Mouse (Mus musculus) hematopoietic stem cell, adult 5-6 weeks (primary cell): ENCODE data around the gene Magi2. TPM values are rescaled to one million over a fixed set of nuclear protein-coding genes. Genes with fewer than 3 reads are reported as not detected.

ENCODE experiments used
- ATAC-seq, 2 experiments: fragments of 125-278 bp in 1 of 2; replicated peaks in 1 of 2; 2 replicates each; pipeline ENCODE4 v1.8.0; 2016 to 2017; ENCODE audit warnings: inconsistent platforms in 2 of 2, mild to moderate bottlenecking in 2 of 2, moderate number of reproducible peaks in 2 of 2, low read depth in 1 of 2, moderate TSS enrichment in 1 of 2; ENCODE audit not compliant: low FRiP score in 2 of 2, poor library complexity in 2 of 2, severe bottlenecking in 2 of 2, insufficient read depth in 1 of 2, low TSS enrichment in 1 of 2
- total RNA-seq: library from RNA; stranded (forward); fragments of 172-1452, 232-1000 nt; gene quantifications from 2 replicates; pipeline ENCODE4 v1.2.3, GENCODE M21; 2017

The Magi2 gene
- total RNA-seq, 1 experiment from 2014 or later = 1.8 TPM

DNA sequence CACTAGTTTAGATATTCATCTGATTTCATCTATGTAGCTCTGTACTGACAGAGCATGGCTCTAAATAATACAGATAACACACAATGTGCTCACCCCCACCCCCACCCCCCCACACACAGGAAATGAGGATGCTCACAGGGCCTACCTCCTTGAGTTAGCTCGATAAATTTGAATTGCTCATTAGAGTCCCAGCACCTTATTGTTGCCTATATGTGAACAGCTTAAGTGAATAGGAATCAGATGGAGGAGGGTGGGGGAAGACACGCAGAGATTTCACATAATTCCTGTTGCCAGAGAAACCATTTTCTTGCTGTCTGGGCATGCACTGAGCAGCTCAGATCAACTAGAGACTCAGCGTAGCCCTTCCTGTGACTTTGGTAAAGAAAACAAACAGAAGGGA lies 755.2 kb downstream of the Magi2 start:
- ATAC-seq = no peak

GRCm38 (mm10) chr5:19999486-19999885 lies 772.6 kb downstream of the Magi2 start:
- no peak for ATAC-seq

GRCm38 (mm10) chr5:19999912-20000311 lies 773.1 kb downstream of the Magi2 start:
- ATAC-seq = no peak

DNA sequence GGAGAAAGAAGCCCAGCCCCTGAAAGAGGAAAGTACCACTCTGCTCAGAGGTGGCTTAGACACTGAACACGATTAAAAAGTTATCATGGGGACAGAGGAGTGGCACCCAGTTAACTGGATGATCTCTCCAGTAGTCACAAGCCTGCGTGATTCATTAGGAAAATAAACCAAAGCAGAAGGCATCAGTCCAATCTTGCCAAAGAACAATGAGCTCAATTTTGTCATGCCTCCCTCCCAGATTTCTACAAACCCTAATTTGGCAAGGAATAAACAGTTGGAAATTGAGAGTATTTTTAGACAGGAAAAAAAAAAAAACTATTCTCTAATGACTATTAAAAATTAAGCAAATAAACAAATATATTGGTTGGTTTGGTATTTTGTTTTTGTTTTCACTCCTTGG lies 779.8 kb downstream of the Magi2 start:
- no peak for ATAC-seq

DNA sequence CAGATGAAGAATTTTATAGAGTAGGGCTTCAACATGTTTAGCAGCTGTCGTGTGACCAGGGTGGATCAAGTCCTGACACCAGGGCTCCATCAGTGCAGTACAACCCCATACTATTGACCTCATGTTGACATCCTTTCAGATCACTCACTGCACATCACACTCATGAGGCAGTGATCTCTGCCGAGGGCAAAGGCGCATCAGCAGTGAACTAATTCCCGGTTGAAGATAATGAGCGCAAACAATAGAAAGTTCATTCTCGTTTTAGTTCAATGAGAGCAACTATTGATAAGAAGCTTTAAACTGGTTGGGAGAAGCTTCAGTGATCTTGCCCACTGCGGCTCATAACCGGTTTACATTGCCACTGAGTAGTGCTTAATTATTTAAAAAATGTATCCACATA lies 780.4 kb downstream of the Magi2 start:
- no peak for ATAC-seq

DNA sequence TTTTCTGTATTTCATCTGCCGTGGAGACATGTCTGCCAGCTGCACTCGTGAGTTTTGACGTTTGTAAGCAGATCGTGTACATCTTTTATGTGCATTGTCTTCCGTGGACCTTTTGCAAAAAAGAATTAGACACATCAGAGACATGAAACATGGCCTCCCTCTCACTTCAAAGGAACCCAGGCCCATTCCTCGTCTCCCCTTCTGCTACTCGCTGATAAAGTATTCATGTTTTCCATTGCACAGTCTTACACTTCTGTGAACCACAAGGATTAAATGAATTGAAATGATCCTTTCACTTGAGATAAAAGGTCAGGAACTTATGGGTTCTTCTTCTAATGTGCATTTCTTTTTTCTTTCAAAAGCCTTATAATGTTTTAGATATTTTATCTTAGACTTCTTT lies 783.4 kb downstream of the Magi2 start:
- no peak for ATAC-seq

DNA sequence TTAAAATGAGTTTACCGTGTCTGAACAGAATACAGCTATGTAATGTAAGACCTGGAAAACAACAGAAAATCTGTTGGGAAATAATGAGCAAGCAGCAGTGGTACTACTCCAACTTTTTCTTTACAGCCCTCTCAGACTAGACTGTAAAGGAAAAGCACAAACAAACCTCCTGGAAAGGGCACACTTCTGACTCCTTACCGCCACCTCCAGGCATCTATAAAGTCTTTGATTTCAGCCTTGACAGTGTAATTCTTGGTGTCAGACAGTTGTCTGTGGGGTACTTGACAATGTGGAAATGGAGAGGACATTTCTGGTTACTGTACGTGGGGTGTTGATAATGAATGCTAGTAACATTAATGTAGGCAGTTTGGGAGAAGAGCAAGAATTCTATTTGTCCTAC lies 791.2 kb downstream of the Magi2 start:
- ATAC-seq = no peak

- ATAC-seq = no peak
Measured at GRCm38 (mm10) chr5:20046649-20047048, 819.8 kb downstream of the Magi2 start.

DNA sequence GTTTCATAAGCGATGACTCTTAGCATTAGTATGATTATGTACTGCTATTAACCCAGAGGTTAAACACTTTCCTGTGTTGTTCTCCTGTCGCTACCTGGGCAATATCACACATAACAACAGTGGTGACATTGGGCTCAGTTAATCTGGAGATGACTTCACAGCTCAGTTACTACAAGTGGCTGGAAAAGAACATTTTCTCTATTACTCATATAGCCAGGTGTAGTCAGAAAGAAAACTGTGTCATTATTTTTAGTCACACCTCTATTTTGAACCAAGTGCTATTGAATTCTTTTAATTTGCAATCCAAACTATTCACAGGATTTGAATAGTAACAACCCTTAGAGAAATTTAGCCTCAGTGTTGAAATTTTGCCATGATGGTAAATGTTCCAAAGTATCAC lies 821.5 kb downstream of the Magi2 start:
- ATAC-seq = no peak

DNA sequence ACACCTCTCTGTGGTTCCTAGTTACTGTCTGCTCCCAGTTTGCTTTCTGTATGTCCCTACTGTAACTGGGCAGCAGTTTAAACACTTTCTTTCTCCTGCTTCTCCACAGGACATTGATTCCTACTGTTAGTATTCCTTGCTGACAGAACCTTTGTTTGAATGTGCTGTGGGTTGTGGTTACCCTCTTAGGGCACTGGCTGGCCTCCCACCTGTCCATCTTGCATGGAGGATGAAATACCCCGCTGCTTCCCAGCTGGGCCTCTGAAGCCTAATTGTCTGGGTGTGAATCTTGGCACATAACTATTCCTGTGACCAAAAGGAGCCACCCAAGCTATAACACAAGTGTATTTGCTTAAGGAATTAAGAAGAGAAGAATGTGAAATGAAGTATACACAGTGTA lies 823.4 kb downstream of the Magi2 start:
- peak in 1 of 2 experiments; percentile 42; a peak in 1 of 4 replicates for ATAC-seq

DNA sequence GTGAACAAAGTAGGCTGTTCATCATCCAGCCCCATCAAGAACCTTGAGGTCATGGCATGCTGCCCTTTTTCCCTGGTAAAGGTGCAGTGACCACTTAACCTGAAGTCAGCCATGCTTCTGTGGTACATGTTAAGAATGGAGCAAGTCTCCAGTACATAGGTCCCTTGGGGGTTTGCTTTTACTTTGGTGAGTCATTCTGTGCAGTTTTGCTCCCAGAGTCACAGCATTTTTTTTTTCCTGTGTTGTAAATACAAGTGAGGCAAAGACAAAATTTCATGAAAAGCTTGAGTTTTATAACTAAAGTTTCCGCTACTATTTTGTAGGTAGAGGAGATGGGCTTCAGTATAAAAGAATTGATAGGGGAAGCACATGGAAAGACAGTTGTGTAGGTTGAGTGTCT lies 828.2 kb downstream of the Magi2 start:
- ATAC-seq = no peak

GRCm38 (mm10) chr5:20056074-20056842 lies 829.4 kb downstream of the Magi2 start:
- ATAC-seq = no peak

DNA sequence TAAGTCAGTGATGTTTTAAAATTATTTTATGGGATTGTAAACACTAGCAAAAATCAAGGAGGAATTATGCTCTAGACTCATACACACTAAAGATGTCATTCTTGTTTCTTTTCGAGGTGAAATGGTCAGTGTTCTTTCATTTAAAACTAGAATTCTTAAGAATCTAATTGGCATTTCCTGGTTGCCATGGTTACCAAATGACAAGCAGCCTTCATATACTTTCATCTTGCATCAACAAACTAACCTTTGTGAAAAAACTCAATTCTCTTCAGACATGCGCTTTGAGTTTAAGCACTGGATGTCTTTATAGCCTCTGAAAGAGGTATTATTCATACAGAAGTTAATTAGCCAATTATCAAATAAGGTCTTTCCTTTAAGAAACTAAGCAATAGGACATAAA lies 830.0 kb downstream of the Magi2 start:
- ATAC-seq = no peak

GRCm38 (mm10) chr5:20062011-20062410 lies 835.2 kb downstream of the Magi2 start:
- no peak for ATAC-seq

DNA sequence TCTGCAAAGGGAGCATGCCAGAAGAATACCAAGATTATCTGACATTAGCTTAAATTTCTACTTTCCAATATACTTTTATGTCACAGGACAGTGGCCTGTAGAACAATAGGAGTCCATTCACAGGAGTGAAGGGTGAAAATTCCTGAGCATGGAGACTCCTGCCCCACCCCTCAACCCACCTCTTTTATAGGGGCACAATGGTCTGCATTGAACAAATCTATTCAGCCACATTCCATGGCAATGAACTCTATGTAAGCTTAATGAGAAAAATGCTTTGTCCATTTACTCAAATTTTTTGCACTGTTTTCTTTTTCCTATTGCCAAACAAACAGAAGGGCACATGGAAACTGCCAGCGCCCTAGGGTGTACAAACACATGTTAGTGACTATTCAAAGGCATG lies 838.2 kb downstream of the Magi2 start:
- ATAC-seq = no peak

DNA sequence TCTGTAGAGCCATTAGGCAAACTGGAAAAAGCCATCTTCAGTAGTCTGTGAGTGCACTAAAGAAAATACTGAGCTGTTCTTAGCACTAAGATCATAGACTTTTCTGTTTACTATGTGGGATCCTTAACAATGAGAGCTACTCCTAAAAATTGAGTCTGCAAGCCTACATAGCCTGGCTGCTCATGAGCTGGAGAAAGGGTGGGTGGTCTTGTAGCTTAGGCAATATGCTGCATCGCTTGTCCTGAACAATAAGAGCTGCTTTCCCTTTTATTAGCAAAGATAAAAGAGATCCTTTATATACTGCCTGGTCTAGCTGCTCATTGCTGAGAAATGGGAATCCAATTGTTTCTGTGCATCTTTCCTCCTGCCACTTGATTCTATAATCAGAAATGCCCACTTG lies 841.7 kb downstream of the Magi2 start:
- no peak for ATAC-seq

DNA sequence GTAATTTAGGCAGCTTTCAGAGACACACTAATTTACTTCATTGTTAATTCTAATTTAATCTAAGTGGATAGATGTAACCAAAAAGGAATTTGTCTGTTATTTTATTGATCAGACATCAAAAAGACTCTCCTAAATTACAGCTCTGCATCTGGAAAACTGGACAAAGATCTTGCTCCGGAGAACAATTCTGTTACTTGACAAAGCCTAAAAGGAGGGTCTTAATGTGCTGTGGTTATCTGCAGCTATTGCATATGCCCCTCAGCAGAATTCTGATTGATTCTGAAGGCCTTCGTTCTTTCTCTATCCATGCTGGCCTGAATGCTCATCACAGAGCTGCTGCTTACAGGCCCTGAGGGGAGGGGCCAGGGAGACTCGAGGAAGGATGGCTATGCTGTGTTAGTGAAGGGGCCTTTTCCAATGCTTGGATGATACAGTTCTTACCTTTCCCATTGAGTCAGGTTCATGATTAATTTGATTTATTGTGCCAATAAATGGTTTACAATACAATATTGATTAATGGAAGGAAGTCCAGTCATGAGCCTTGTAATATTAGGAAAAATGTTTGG lies 842.2 kb downstream of the Magi2 start:
- no peak for ATAC-seq

GRCm38 (mm10) chr5:20074101-20074500 lies 847.3 kb downstream of the Magi2 start:
- no peak for ATAC-seq

GRCm38 (mm10) chr5:20074867-20075266 lies 848.0 kb downstream of the Magi2 start:
- no peak for ATAC-seq
